9 mouse cellular contexts compared by ENCODE assay signal in genomic region chr13:107600331-107601131, GRCm38 (mm10).
DNase-seq lines count a peak whose midpoint lies in the region; ATAC-seq and TF ChIP-seq lines count a peak whose summit lies in the region.
"Had no signal": no experiment of that assay in that cellular context is flagged by ENCODE, and none has a peak within 500 bp of the region (broad histone marks: within the 10 kb centered on the region; RNA-seq: fewer than 3 reads in every experiment).

No protein-coding gene starts in this region.

- TF ChIP-seq POLR2A in MEL (IDR thresholded peaks at IDR 0.05; ENCODE audit: control insufficient read depth in 1 of 2, insufficient read depth in 1 of 2, low read depth in 1 of 2, low read length in 2 of 2, poor library complexity in 1 of 2), result no peak

- H3K9me3 ChIP-seq in MEL (replicated peaks; ENCODE audit: insufficient read depth, low read length), result no peaks in the 10 kb centered on the region
- peaks cover 4% of the 10 kb centered on the region; the same call in 1 of the 2 replicates for H3K9me3 ChIP-seq in heart, postnatal 0 days (replicated peaks; ENCODE audit: control insufficient read depth, low read length)

- H3K79me2 ChIP-seq in MEL (ENCODE audit: control insufficient read depth, insufficient read depth, low read length, poor library complexity), result no peaks in the 10 kb centered on the region

- ATAC-seq in heart, postnatal 0 days (ENCODE audit: insufficient read depth, low read depth), result peak; percentile 80
- peak; percentile 47 for ATAC-seq in megakaryocyte progenitor cell, adult 5-6 weeks (replicated peaks; ENCODE audit: poor library complexity)
- ATAC-seq in CD4-positive, CD25-positive, alpha-beta regulatory T cell, adult 4 months, result no peak

- peaks cover 3 to 19% of the 10 kb centered on the region in 2 experiments for H3K4me1 ChIP-seq in MEL (ENCODE audit: control insufficient read depth in 1 of 2, insufficient read depth in 2 of 2, low read length in 2 of 2)
- H3K4me1 ChIP-seq in heart, postnatal 0 days (ENCODE audit: control insufficient read depth, insufficient read depth), result 0 out of 2 replicates have a peak, but pooled peaks cover 8% of the 10 kb centered on the region

- no peak overlapping the region for H3K27ac ChIP-seq in MEL (ENCODE audit: control insufficient read depth, low read depth, low read length)
- H3K27ac ChIP-seq in heart, postnatal 0 days (ENCODE audit: low read depth), result no peak overlapping the region
- H3K27ac ChIP-seq: macrophage had no signal

- TF ChIP-seq RAD21 in MEL (IDR thresholded peaks at IDR 0.05; ENCODE audit: low read depth, low read length), result no peak

- H3K4me2 ChIP-seq in heart, postnatal 0 days (ENCODE audit: low read depth, low read length), result peak overlapping the region; percentile 44

- WGBS in heart, postnatal 0 days, result 34% methylated on average over 22 of the region's 22 CpGs

- peaks cover 2 to 3% of the 10 kb centered on the region in 2 experiments; a peak in 2 of 4 replicates for H3K27me3 ChIP-seq in MEL (ENCODE audit: control insufficient read depth in 1 of 2, insufficient read depth in 2 of 2, low read length in 2 of 2)
- no peaks in the 10 kb centered on the region for H3K27me3 ChIP-seq in heart, postnatal 0 days (ENCODE audit: control insufficient read depth, insufficient read depth, low read length)

- H3K36me3 ChIP-seq in MEL (ENCODE audit: control insufficient read depth in 1 of 2, insufficient read depth in 2 of 2, low read length in 2 of 2), result peaks cover 0 to 9% of the 10 kb centered on the region in 2 experiments; a peak in 2 of 4 replicates
- H3K36me3 ChIP-seq in heart, postnatal 0 days (replicated peaks; ENCODE audit: control insufficient read depth, insufficient read depth, low read length), result no peaks in the 10 kb centered on the region

- peak; percentile 48 for DNase-seq in MEL (ENCODE audit: low read depth, low spot score)
- peak; percentile 81 for DNase-seq in embryo, embryonic 11 days
- peak; percentile 38 for DNase-seq in heart, postnatal 0 days (ENCODE audit: low spot score)
- DNase-seq in kidney, postnatal 4 days, result peak; percentile 43 to 63
- no peak for DNase-seq in left cerebral cortex, adult 18-20 months (ENCODE audit: low spot score in 2 of 2)
- no peak for DNase-seq in layer of hippocampus, postnatal 10 days (ENCODE audit: low spot score in 2 of 2)

- H3K9ac ChIP-seq in MEL (ENCODE audit: control insufficient read depth, low read depth, low read length, poor library complexity, severe bottlenecking), result no peak overlapping the region
- no peak overlapping the region for H3K9ac ChIP-seq in heart, postnatal 0 days (replicated peaks; ENCODE audit: low read depth, low read length)

- H3K4me3 ChIP-seq in MEL (ENCODE audit: control insufficient read depth in 1 of 2, insufficient read depth in 1 of 2, low read depth in 2 of 2, low read length in 2 of 2), result no peak overlapping the region
- no peak overlapping the region for H3K4me3 ChIP-seq in heart, postnatal 0 days (ENCODE audit: low read depth, low read length)

- no peak for TF ChIP-seq CTCF in MEL (IDR thresholded peaks at IDR 0.05 in 2 of 3, conservative IDR thresholded peaks at IDR 0.05 in 1 of 3; ENCODE audit: control insufficient read depth in 1 of 3, insufficient read depth in 1 of 3, low read depth in 2 of 3, low read length in 3 of 3, poor library complexity in 1 of 3, severe bottlenecking in 1 of 3)
- TF ChIP-seq CTCF in heart, postnatal 0 days (IDR thresholded peaks at IDR 0.05; ENCODE audit: low read depth), result no peak

- TF ChIP-seq EP300 in MEL (IDR thresholded peaks at IDR 0.05; ENCODE audit: low read depth in 1 of 2, low read length in 2 of 2), result no peak
- no peak for TF ChIP-seq EP300 in heart, postnatal 0 days (IDR thresholded peaks at IDR 0.05; ENCODE audit: low read depth)

TF ChIP-seq in MEL, 35 proteins besides CTCF, POLR2A, EP300 and RAD21:
- TF ChIP-seq USF2 (IDR thresholded peaks at IDR 0.05; ENCODE audit: borderline replicate concordance in 1 of 2, insufficient read depth in 1 of 2, low read depth in 1 of 2, low read length in 2 of 2) (no peak), TAL1 (IDR thresholded peaks at IDR 0.05; ENCODE audit: low read length) (no peak), GABPA (IDR thresholded peaks at IDR 0.05; ENCODE audit: low read depth, low read length) (no peak), MYB (IDR thresholded peaks at IDR 0.05; ENCODE audit: low read depth, low read length) (no peak)

Comparison
In these comparisons a context has a peak if more than half of its experiments do, and no peak if none do; other contexts are left out.
1. DNase-seq: peak in MEL (single experiment), embryo, embryonic 11 days (single experiment), heart, postnatal 0 days (single experiment) and kidney, postnatal 4 days (2 of 2); none in left cerebral cortex, adult 18-20 months (0 of 2) and layer of hippocampus, postnatal 10 days (0 of 2).